Mouse (Mus musculus) heart, adult 10 weeks (tissue): ENCODE measurements around the gene Cplx3. TPM values are rescaled to one million over a fixed set of nuclear protein-coding genes. Genes with fewer than 3 reads are reported as not detected.

Experiments
- polyA plus RNA-seq: library from polyadenylated mRNA; stranded (reverse); fragments of 350-450 nt; fragmentation: Illumina TruSeq; extraction: RNeasy Lipid Tissue Mini Kit (QIAGEN cat#74804); gene quantifications from one replicate; pipeline ENCODE4 v1.2.3, GENCODE M21; 2014; ENCODE audit warnings: low read depth, low replicate concordance

Gene Cplx3
- not detected for polyA plus RNA-seq

DNA sequence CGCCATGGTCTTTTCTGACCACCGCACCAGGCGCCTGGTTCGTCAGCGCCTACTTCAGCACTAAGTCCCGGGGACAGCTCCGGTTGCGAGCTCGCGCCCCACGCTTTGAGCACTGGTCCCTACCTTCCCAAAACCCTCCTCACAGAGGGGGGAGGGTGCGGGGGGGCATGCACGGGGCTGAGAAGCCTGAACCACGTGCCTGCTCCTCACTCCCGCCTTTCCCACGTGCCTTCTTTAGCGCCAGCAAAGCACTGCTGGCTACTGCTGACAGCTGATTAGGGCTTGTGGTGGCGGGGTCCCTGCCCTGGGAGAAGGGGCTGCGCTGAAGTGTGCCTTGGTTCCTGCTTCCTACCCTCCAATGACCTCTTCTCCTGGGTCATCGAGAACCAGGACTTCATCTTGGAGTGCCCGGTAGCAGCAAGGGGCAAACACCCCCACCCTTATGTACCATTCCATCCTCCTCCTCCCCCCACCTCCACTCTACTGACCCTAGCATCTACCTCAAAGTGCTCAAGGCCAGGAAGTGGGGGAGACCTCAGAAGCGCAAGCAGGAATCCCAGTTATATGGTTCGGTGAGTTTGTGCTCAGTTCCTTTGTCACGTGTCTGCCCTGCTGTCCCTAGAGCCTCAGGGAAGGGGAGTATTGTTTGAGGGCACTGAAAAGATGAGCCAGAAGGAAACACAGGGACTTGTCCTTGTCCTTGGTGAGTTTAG, at the start of gene Cplx3:
Cplx3 (minus strand) TSS at position 143 of the 713 bp plus-strand sequence.

GRCm38 (mm10) chr9:57653283-57653682, 47.2 kb upstream of the Cplx3 start, which contains the start of gene Csk:
Gene Csk (minus strand): TSS chr9:57653631.

DNA sequence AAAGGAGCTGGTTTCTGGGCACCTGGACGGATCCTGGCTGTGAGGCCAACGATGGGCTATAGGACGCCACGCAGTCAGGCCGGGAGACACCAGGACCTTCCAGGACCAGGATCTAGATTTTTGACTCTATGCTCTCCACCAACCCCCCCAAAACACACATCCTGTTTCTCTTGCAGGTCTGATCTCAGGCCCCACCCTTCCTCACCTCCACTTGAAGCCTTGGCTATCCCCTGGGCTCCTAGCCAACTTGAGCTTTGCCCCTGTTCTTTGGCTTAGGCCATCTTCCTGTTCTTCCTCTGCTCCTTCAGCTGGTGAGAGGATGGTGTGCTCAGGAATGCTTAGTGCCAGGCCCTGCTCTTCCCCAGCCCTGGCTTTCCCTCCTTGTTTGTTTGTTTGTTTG, 14.6 kb upstream of the Cplx3 start, which contains the start of gene Lman1l:
Lman1l (minus strand) TSS at position 101 of the 400 bp plus-strand sequence.

DNA sequence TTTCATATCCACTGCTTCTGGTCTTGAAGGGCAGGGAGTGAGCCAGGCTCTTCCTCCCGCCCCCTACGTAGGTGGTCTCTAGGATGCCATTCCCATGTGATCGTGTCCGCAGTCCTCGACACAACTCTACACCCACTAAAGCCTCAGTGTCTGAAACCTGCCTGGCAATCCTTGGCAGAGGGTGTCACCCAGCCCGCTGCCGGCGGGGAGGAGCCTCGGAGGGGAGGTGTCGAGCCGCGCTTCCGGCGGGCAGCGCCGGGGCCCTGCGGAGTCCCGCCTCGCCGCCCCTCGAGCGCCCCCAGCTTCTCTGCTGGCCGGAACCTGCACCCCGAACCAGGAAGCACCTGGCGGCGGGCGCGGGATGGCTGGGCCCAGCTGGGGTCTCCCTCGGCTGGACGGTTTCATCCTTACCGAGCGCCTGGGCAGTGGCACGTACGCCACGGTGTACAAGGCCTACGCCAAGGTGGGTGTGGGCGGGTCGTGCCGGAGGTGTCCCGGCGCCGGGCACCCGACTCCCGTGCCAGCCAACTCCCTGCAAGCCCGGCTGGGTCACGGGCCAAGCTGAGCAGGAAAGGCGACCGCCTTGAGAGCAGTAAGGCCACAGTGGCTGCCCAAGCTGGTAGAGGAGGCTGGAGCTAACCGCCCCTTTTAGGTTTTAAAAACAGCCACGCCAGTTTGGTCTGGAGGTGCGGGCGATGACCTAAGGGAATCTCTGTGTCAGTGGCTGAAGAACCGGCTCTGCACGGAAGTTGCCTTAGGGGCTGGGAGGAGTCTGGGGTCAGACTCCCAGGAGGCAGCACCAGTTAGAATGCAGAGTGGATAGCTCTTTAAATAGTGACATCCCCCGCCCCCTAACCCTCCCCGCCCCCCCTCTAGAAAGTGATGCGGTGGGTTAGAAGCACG, 16.6 kb downstream of the Cplx3 start, which contains the start of gene Ulk3:
Ulk3 (plus strand) TSS at position 229 of the 903 bp plus-strand sequence.

GRCm38 (mm10) chr9:57560861-57561710, 45.0 kb downstream of the Cplx3 start, which contains the start of gene Scamp2:
Gene Scamp2 (plus strand): TSS chr9:57560943.

DNA sequence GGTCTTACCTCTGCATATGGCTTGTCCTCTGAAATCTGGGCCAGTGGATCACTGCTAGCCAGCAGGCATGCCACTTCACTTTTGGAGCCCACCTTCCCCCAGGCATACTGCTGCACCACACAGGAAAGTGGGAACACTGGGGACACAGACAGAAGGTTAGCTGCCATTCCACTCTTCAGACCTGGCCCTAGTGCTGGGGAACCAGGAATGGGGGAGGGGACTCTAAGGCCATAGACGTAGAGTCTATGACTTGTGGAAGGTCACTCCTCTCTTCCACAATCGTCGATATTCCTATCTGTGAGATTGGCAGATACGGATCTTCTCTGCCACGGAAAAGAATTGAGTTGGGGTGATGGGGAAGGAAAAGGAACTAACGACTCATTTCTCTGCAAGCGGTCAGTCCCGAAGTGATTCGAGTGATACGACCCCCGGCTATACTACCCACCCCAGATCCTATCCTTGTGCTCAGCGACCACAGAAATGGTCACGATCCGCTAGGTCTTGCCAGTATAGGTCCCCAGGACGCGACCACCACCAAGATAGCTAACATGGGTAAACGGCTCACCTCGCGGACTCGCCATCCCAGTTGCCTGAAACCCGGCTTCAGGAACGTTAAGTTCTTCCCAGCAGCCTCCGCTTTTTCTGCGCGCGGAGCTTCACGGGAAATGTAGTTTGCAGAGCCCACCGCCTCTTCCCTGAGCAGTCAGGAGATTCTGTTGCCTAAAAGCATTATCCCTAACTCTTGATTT, 53.8 kb downstream of the Cplx3 start, which contains the start of gene Mpi:
Mpi (minus strand) TSS at position 625 of the 749 bp plus-strand sequence.

Other genes starting within 250 kb of the Cplx3 start
- gene Ppcdc, start 166.2 kb downstream of the Cplx3 start, polyA plus RNA-seq = 18.6 TPM
- gene Scamp5, start 138.2 kb downstream of the Cplx3 start, polyA plus RNA-seq = 8.7 TPM
- 4.1 TPM for gene Rpp25, start 102.3 kb downstream of the Cplx3 start, polyA plus RNA-seq
- 2,575 TPM for gene Cox5a, start 85.0 kb downstream of the Cplx3 start, polyA plus RNA-seq
- gene Fam219b, start 68.8 kb downstream of the Cplx3 start, polyA plus RNA-seq = 10.3 TPM
- 107 TPM for gene Mpi, start 53.5 kb downstream of the Cplx3 start, polyA plus RNA-seq
- gene Scamp2, start 45.3 kb downstream of the Cplx3 start, polyA plus RNA-seq = 27.4 TPM
- 13.7 TPM for gene Ulk3, start 16.8 kb downstream of the Cplx3 start, polyA plus RNA-seq
- gene Lman1l, start 14.5 kb upstream of the Cplx3 start, polyA plus RNA-seq = 0.47 TPM
- gene Csk, start 47.4 kb upstream of the Cplx3 start, polyA plus RNA-seq = 23.9 TPM
- not detected for gene Cyp1a2, start 77.4 kb upstream of the Cplx3 start, polyA plus RNA-seq
- gene Cyp1a1, start 81.6 kb upstream of the Cplx3 start, polyA plus RNA-seq = 1.4 TPM
- gene Edc3, start 102.3 kb upstream of the Cplx3 start, polyA plus RNA-seq = 3.7 TPM
- 47.0 TPM for gene Clk3, start 159.6 kb upstream of the Cplx3 start, polyA plus RNA-seq
- 4.3 TPM for gene Arid3b, start 230.5 kb upstream of the Cplx3 start, polyA plus RNA-seq